Mouse (Mus musculus): ENCODE results near the gene Rbms3. TPM values are rescaled to one million over a fixed set of nuclear protein-coding genes. Genes with fewer than 3 reads are reported as not detected.

The Rbms3 gene
- polyA plus RNA-seq, 1 experiment from 2014 or later: 76.1 TPM

DNA sequence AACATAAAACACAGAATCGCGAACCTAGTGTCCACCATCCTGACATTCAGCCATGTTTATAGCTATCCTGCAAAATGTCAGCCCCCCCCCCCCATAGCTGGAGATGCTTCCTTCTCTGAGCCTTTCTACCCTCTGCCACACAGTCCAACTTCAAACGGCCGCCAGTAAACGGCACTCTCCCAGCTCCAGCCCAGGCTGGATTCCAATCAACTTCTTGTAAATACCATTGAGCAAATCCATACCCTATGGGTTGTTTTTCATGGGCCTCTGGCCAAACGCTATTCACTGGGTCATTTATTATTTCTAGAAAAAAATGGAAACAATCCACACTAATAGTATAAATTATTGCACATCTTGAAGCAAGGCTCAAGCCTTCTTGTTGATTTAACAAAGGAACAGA lies 468.6 kb downstream of the Rbms3 start:
- Histone ChIP-seq H3K27ac (peak overlapping the region; percentile 27; the same call in 1 of the 2 replicates), H3K4me1 (peaks cover 47% of the 10 kb centered on the region), H3K9me3 (replicated peaks) (no peaks in the 10 kb centered on the region), H3K36me3 (no peaks in the 10 kb centered on the region), H3K9ac (no peak overlapping the region), H3K27me3 (no peaks in the 10 kb centered on the region), H3K4me2 (no peak overlapping the region), H3K4me3 (replicated peaks) (no peak overlapping the region)
- 28% methylated on average over 6 of the region's 6 CpGs for WGBS
- ATAC-seq (replicated peaks; ENCODE audit: low FRiP score): 0 out of 2 replicates have a peak, but pooled peaks have one; percentile 26

- Histone ChIP-seq H3K27me3 (no peaks in the 10 kb centered on the region), H3K27ac (peak overlapping the region; percentile 51), H3K4me1 (peaks cover 54% of the 10 kb centered on the region), H3K4me2 (no peak overlapping the region), H3K4me3 (replicated peaks) (no peak overlapping the region), H3K36me3 (no peaks in the 10 kb centered on the region; the same call in 1 of the 2 replicates), H3K9me3 (replicated peaks) (no peaks in the 10 kb centered on the region), H3K9ac (no peak overlapping the region)
- WGBS: 59% methylated on average over 9 of the region's 9 CpGs
- peak; percentile 34; the same call in 1 of the 2 replicates for ATAC-seq (replicated peaks; ENCODE audit: low FRiP score)
Observed at GRCm38 (mm10) chr9:117156330-117156905, 473.3 kb downstream of the Rbms3 start.

- ATAC-seq (replicated peaks; ENCODE audit: low FRiP score): no peak
Observed at GRCm38 (mm10) chr9:117154590-117154989, 475.1 kb downstream of the Rbms3 start.

DNA sequence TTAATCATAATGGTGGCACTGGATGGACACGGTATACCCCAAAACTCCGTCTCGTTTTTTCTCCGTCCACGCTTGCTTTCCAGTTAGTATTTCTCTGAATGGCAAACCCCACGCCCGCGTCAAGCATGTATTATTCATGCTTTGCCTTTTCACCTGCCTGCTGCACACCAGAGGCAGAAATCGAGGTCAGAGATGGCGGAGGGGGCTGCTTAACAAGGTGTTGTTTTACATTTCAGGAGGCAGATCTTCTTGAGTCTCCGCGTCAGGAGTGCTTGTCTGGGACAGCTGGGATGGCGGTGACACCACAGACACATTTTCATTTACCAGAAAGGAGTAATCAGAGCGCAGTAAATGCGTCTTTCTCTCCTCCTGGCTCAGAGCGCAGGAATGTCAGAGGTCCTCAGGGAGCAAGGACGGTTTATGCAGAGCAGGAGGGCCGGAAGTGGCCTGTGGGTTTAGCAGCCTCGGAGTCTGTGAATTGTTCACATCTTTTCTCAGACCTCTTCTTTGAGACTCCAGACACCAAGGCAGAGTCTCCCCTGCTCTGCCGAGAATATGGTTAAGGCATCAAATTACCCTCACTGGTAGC lies 475.9 kb downstream of the Rbms3 start:
- Histone ChIP-seq H3K4me3 (replicated peaks) (no peak overlapping the region), H3K4me2 (peak overlapping the region; percentile 33), H3K36me3 (no peaks in the 10 kb centered on the region; the same call in 1 of the 2 replicates), H3K27ac (peak overlapping the region; percentile 49), H3K9me3 (replicated peaks) (no peaks in the 10 kb centered on the region), H3K27me3 (no peaks in the 10 kb centered on the region), H3K4me1 (peaks cover 44% of the 10 kb centered on the region), H3K9ac (no peak overlapping the region)
- peak; percentile 73; the same call in 1 of the 2 replicates for ATAC-seq (replicated peaks; ENCODE audit: low FRiP score)
- 31% methylated on average over 20 of the region's 20 CpGs for WGBS

More at GRCm38 (mm10) chr9:117154590-117154989, 475.1 kb downstream of the Rbms3 start:
- H3K27ac ChIP-seq: peak overlapping the region; percentile 49; the same call in 1 of the 2 replicates
- no peaks in the 10 kb centered on the region for H3K27me3 ChIP-seq
- no peaks in the 10 kb centered on the region; the same call in 1 of the 2 replicates for H3K36me3 ChIP-seq
- H3K4me1 ChIP-seq: peaks cover 44% of the 10 kb centered on the region
- no peak overlapping the region for H3K9ac ChIP-seq
- no peak overlapping the region for H3K4me2 ChIP-seq
- no peaks in the 10 kb centered on the region for H3K9me3 ChIP-seq (replicated peaks)
- WGBS: 83% methylated on average over 4 of the region's 4 CpGs
- no peak overlapping the region for H3K4me3 ChIP-seq (replicated peaks)

- Histone ChIP-seq H3K4me3 (replicated peaks) (no peak overlapping the region), H3K27me3 (no peaks in the 10 kb centered on the region), H3K4me2 (no peak overlapping the region), H3K27ac (no peak overlapping the region), H3K4me1 (peaks cover 39% of the 10 kb centered on the region), H3K36me3 (no peaks in the 10 kb centered on the region; the same call in 1 of the 2 replicates), H3K9me3 (replicated peaks) (no peaks in the 10 kb centered on the region), H3K9ac (no peak overlapping the region)
- ATAC-seq (replicated peaks; ENCODE audit: low FRiP score): no peak
- 62% methylated on average over 3 of the region's 3 CpGs for WGBS
Observed at GRCm38 (mm10) chr9:117151951-117152350, 477.8 kb downstream of the Rbms3 start.

DNA sequence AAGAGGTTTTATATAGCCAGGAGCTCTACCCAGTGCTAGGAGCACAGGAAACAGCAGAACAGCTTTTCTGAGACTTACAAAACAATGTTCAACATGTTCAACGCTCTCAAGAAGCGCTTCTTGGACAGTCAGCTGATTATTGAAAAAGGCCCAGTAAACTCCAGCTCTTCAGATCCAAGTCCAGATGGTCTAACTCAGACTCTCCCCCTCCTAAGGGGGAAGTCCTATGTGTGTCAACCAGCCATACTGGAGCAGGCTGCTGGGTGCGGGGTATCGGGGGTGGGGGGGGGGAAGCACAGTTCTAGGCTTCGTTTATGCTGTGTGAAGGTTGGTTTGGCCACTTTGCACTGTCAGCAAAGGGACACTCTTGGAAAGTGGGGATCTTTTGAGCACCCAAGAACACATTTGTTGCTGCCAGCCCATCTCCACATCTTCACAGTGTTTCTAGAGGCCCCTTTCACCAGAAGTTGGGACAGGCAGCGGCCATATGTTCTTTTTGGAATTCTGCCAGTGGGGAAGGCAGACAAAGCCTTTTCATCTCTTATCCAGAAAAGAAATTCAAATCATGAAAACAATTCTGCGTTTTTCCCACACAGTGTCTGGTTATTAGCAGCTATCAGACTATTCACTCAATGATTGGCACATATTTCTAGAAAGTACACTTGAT lies 485.5 kb downstream of the Rbms3 start:
- Histone ChIP-seq H3K9me3 (replicated peaks) (no peaks in the 10 kb centered on the region), H3K9ac (no peak overlapping the region), H3K27ac (peak overlapping the region; percentile 68), H3K36me3 (no peaks in the 10 kb centered on the region), H3K27me3 (no peaks in the 10 kb centered on the region), H3K4me2 (no peak overlapping the region), H3K4me3 (replicated peaks) (no peak overlapping the region), H3K4me1 (peaks cover 19% of the 10 kb centered on the region; the same call in 1 of the 2 replicates)
- 0 out of 2 replicates have a peak, but pooled peaks have one; percentile 33 for ATAC-seq (replicated peaks; ENCODE audit: low FRiP score)
- 54% methylated on average over 7 of the region's 7 CpGs for WGBS

- 93% methylated on average over 3 of the region's 3 CpGs for WGBS
- Histone ChIP-seq H3K4me3 (replicated peaks) (no peak overlapping the region), H3K4me2 (no peak overlapping the region), H3K9me3 (replicated peaks) (no peaks in the 10 kb centered on the region), H3K27me3 (no peaks in the 10 kb centered on the region), H3K4me1 (peaks cover 19% of the 10 kb centered on the region; the same call in 1 of the 2 replicates), H3K9ac (no peak overlapping the region), H3K36me3 (no peaks in the 10 kb centered on the region), H3K27ac (no peak overlapping the region)
- no peak for ATAC-seq (replicated peaks; ENCODE audit: low FRiP score)
Observed at GRCm38 (mm10) chr9:117139971-117140370, 489.7 kb downstream of the Rbms3 start.

DNA sequence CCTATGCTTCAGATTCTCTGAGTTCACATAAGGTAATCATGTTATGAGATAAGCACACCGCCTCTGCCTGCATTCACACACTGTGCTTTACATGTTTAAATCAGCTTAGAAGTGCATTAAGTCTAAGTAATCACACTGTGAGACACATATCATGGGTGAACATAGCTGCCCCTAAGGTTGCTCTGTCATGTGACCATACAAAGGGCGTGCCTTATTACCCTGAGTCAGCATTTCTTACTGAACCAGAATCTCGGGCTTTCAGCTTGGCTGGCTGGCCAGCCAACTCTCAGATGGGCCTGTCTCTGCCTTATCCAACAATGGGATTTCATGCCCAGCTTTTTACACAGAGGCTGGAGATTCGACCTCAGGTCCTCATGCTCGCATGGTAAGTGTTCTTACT lies 493.3 kb downstream of the Rbms3 start:
- no peak overlapping the region for H3K27ac ChIP-seq
- no peak overlapping the region for H3K4me3 ChIP-seq (replicated peaks)
- no peaks in the 10 kb centered on the region for H3K27me3 ChIP-seq
- no peaks in the 10 kb centered on the region for H3K36me3 ChIP-seq
- H3K4me2 ChIP-seq: no peak overlapping the region
- no peak overlapping the region for H3K9ac ChIP-seq
- peaks cover 18% of the 10 kb centered on the region for H3K4me1 ChIP-seq
- WGBS: 69% methylated on average over 5 of the region's 5 CpGs
- 0 out of 2 replicates have a peak, but pooled peaks have one; percentile 12 for ATAC-seq (replicated peaks; ENCODE audit: low FRiP score)
- no peaks in the 10 kb centered on the region for H3K9me3 ChIP-seq (replicated peaks)

GRCm38 (mm10) chr9:117134043-117134442 lies 495.7 kb downstream of the Rbms3 start:
- H3K36me3 ChIP-seq: no peaks in the 10 kb centered on the region
- H3K9ac ChIP-seq: no peak overlapping the region
- H3K27ac ChIP-seq: 0 out of 2 replicates have a peak overlapping the region, but pooled peaks have one; percentile 41
- H3K27me3 ChIP-seq: no peaks in the 10 kb centered on the region
- 61% methylated on average over 2 of the region's 2 CpGs for WGBS
- H3K9me3 ChIP-seq (replicated peaks): no peaks in the 10 kb centered on the region
- no peak overlapping the region for H3K4me2 ChIP-seq
- H3K4me3 ChIP-seq (replicated peaks): no peak overlapping the region
- H3K4me1 ChIP-seq: peaks cover 15% of the 10 kb centered on the region
- peak; percentile 46; the same call in 1 of the 2 replicates for ATAC-seq (replicated peaks; ENCODE audit: low FRiP score)

DNA sequence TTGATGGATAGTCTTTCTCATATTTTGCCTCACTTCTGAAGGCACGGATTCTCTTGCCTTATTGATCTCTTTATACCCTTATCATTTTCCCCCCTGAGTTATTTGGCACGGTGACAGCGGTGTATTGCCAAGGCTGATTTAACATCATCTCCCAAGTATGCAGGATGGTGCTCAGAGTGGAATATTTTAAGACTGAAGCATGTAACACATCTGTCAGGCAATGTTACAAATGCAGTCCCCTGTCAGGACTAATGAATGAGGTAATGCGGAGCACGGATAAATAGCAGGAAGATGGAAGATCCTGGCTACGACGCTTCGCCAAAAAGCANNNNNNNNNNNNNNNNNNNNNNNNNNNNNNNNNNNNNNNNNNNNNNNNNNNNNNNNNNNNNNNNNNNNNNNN lies 502.9 kb downstream of the Rbms3 start:
- H3K4me1 ChIP-seq: peaks cover 11% of the 10 kb centered on the region

DNA sequence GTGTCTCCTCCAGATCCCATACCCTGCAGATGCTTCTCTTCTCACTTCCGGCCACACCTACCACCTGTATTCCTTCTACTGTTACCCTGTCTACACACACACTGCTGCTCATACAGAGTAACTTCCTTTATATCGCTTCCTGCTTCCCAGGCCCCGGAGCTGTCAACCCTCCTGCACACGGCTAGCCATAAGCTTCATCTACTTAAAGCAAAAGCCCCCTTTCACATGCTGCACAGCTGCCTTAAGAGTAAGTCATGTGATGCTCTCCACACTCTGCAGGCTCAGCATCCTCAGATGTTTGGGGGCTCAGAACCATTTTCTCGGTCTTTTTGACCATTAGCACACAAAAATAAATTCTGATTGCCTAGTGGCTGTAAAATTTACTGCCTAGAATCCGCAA lies 503.9 kb downstream of the Rbms3 start:
- H3K4me1 ChIP-seq: peaks cover 11% of the 10 kb centered on the region
- no peak overlapping the region for H3K4me3 ChIP-seq (replicated peaks)
- H3K36me3 ChIP-seq: no peaks in the 10 kb centered on the region
- no peak overlapping the region for H3K4me2 ChIP-seq
- H3K27me3 ChIP-seq: no peaks in the 10 kb centered on the region
- 71% methylated on average over 6 of the region's 6 CpGs for WGBS
- ATAC-seq (replicated peaks; ENCODE audit: low FRiP score): no peak
- H3K9ac ChIP-seq: no peak overlapping the region
- no peak overlapping the region for H3K27ac ChIP-seq
- no peaks in the 10 kb centered on the region for H3K9me3 ChIP-seq (replicated peaks)

More for the DNA sequence above, 502.9 kb downstream of the Rbms3 start:
- 69% methylated on average over 8 of the region's 8 CpGs for WGBS
- Histone ChIP-seq H3K4me3 (replicated peaks) (no peak overlapping the region), H3K27me3 (no peaks in the 10 kb centered on the region), H3K9ac (no peak overlapping the region), H3K9me3 (replicated peaks) (no peaks in the 10 kb centered on the region), H3K4me2 (no peak overlapping the region), H3K27ac (no peak overlapping the region), H3K36me3 (no peaks in the 10 kb centered on the region)
- ATAC-seq (replicated peaks; ENCODE audit: low FRiP score): no peak

DNA sequence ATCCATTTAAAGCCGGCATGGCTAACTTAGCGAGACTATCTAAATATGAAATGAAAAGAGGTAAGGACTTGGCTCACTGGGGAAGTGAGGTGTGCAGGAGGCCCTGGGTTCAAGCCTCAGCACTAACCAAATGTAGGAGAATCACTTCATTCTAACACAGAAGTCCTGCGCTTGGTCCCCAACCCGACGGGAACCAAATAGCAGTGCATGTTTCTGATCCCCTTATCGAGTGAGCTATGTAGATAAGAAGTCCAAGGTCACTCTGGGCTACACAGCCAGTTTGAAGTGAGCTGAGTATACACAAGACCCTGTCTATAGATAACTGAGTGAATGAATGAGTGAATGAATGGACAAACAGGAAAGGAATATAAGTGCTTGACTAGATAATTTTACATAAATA lies 508.1 kb downstream of the Rbms3 start:
- Histone ChIP-seq H3K9ac (no peak overlapping the region), H3K4me3 (replicated peaks) (no peak overlapping the region), H3K4me2 (no peak overlapping the region), H3K36me3 (no peaks in the 10 kb centered on the region), H3K27ac (no peak overlapping the region), H3K4me1 (peaks cover 9% of the 10 kb centered on the region; the same call in 1 of the 2 replicates), H3K9me3 (replicated peaks) (no peaks in the 10 kb centered on the region), H3K27me3 (no peaks in the 10 kb centered on the region)
- 84% methylated on average over 6 of the region's 6 CpGs for WGBS
- no peak for ATAC-seq (replicated peaks; ENCODE audit: low FRiP score)

Measured in kidney, embryonic 15.5 days (tissue).